Mouse (Mus musculus): ENCODE results near the gene Nt5dc3.

Nt5dc3 gene

GRCm38 (mm10) chr10:86872121-86872520 is 93.3 kb downstream of the Nt5dc3 start:
- in situ Hi-C loops (cut with MboI, MseI): no loop called here

GRCm38 (mm10) chr10:86872591-86872990 is 93.8 kb downstream of the Nt5dc3 start:
- in situ Hi-C loops (cut with MboI, MseI): no loop called here

GRCm38 (mm10) chr10:86878721-86879120 is 99.9 kb downstream of the Nt5dc3 start:
- in situ Hi-C loops (cut with MboI, MseI): no loop called here

DNA sequence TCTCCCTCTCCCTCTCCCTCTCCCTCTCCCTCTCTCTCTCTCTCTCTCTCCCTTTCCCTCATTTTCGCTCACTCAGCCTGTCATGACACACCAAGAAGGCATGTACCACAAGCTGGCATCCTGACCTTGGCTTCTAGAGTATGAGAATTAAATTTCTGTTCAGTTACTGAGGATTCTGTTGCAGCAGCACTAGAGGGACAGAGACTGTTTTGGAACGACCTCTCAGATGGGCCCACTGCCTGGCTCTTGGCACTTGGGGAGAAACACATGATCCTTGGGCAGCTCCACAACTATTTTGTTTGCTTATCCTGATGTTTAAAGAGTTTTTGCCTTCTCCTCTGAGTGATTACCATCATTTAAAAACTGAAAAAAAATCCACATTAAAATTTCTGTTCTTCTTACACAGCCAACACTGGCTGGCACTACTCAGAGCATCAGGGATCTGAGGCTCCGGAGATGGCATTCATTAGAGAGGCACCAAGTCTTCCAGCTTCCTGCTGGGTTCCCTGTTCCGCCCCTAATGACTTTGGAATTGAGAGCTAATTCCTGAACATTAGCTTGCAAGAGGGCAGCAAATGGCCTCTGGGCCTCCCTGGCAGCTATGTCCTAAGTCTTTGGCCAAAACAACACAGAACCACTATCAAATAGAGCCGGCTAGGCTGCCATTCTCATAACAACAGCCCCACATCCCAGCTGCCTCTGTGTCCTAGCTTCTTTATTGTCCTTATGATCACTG is 101.4 kb downstream of the Nt5dc3 start:
- in situ Hi-C loops (cut with MboI, MseI): no loop called here

DNA sequence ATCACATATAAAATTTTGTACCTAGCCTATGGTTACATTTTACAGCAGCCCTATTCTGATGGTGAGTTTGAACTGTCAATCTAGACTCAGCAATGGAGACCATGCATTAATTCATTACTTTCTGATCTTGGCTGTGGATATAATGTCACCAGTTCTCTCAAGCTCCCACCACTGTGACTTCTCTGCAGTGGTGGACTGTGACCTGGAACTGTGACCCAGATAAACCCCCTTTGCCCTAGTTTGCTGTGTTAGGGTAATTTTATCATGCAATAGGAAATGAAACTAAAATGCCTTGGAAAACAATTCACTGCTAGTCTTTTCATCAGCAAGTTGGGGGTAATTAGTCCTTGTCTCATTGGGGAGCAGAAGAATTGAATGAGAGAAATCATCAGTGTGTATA is 102.6 kb downstream of the Nt5dc3 start:
- in situ Hi-C loops (cut with MboI, MseI): no loop called here

GRCm38 (mm10) chr10:86886434-86886833 is 107.6 kb downstream of the Nt5dc3 start:
- in situ Hi-C loops (cut with MboI, MseI): no loop called here

All from T-helper 17 cell (primary cell).